Mouse (Mus musculus) kidney, postnatal 0 days (tissue): Measurements from ENCODE around the gene Mmp17. TPM values are rescaled to one million over a fixed set of nuclear protein-coding genes. Genes with fewer than 3 reads are reported as not detected.

Experiments used
- ATAC-seq: fragments of 200-750 bp; cut with Nextera tagmentation; replicated peaks from 2 replicates; pipeline ENCODE4 v1.8.0; 2017; ENCODE audit warnings: low read depth, moderate number of reproducible peaks, moderate TSS enrichment, moderate library complexity; ENCODE audit not compliant: low FRiP score
- DNase-seq: peaks from one replicate; pipeline ENCODE4 v3.0.0-alpha.2; 2016; ENCODE audit warnings: low spot score
- H3K27ac ChIP-seq: fragments of 300-500 bp; sonication (generic); 2 replicates; pipeline ENCODE4 v1.5.1; 2014; ENCODE audit warnings: mild to moderate bottlenecking
- H3K27me3 ChIP-seq: fragments of 300-500 bp; sonication (generic); 2 replicates; pipeline ENCODE4 v1.6.1; 2014; ENCODE audit warnings: low read length, mixed read lengths; ENCODE audit not compliant: insufficient read depth
- H3K36me3 ChIP-seq: fragments of 300-500 bp; sonication (generic); 2 replicates; pipeline ENCODE4 v1.6.1; 2014; ENCODE audit warnings: low read length, mixed read lengths; ENCODE audit not compliant: insufficient read depth
- H3K4me1 ChIP-seq: fragments of 300-500 bp; sonication (generic); replicated peaks from 2 replicates; pipeline ENCODE4 v1.6.1; 2014; ENCODE audit warnings: antibody characterized with exemption, low read length, mixed read lengths; ENCODE audit not compliant: insufficient read depth
- H3K4me2 ChIP-seq: fragments of 300-500 bp; sonication (generic); 2 replicates; pipeline ENCODE4 v1.6.1; 2014; ENCODE audit warnings: mild to moderate bottlenecking, low read length, moderate library complexity, mixed read lengths
- H3K4me3 ChIP-seq: fragments of 300-500 bp; sonication (generic); replicated peaks from 2 replicates; pipeline ENCODE4 v1.5.1; 2014; ENCODE audit warnings: low read depth, low read length
- H3K9ac ChIP-seq: fragments of 300-500 bp; sonication (generic); 2 replicates; pipeline ENCODE4 v1.6.1; 2014; ENCODE audit warnings: low read depth, low read length
- H3K9me3 ChIP-seq: fragments of 300-500 bp; sonication (generic); replicated peaks from 2 replicates; pipeline ENCODE4 v1.6.1; 2016; ENCODE audit warnings: low read length, inconsistent platforms, mixed read lengths
- CTCF ChIP-seq: IDR thresholded peaks from 2 replicates; pipeline ENCODE4 v1.5.1; 2016; ENCODE audit warnings: antibody characterized with exemption, low read depth, mild to moderate bottlenecking, moderate library complexity
- WGBS: fragments of 180-500 bp; shearing (Covaris S2); extraction: QIAGEN DNeasy Blood & Tissue Kit; methylation state at CpG from one replicate; pipeline ENCODE4 v1.1.7; 2014; 5-methylcytosine and 5-hydroxymethylcytosine counted together
- polyA plus RNA-seq: library from polyadenylated mRNA; unstranded; fragments of >200 nt; fragmentation: Nextera tagmentation; extraction: Ambion mirVana; gene quantifications from 2 replicates; pipeline ENCODE4 v1.2.1, GENCODE M21; 2015

Mmp17 gene
- polyA plus RNA-seq, 1 experiment from 2014 or later: 2.0 TPM

- H3K27ac ChIP-seq: 0 out of 2 replicates have a peak overlapping the region, but pooled peaks have one; percentile 11
- no peak for TF ChIP-seq CTCF
- H3K4me2 ChIP-seq: no peak overlapping the region
- no peaks in the 10 kb centered on the region for H3K9me3 ChIP-seq
- H3K36me3 ChIP-seq: peaks cover 74% of the 10 kb centered on the region
- H3K4me1 ChIP-seq: no peaks in the 10 kb centered on the region
- WGBS: 67% methylated on average over 9 of the region's 9 CpGs
- no peak overlapping the region for H3K9ac ChIP-seq
- DNase-seq (peak; percentile 45), ATAC-seq (no peak)
- no peaks in the 10 kb centered on the region for H3K27me3 ChIP-seq
- H3K4me3 ChIP-seq: no peak overlapping the region
These were observed 38.2 kb upstream of the Mmp17 start for GRCm38 (mm10) chr5:129545787-129546186.

- no peaks in the 10 kb centered on the region for H3K4me1 ChIP-seq
- H3K4me3 ChIP-seq: no peak overlapping the region
- no peak overlapping the region for H3K9ac ChIP-seq
- TF ChIP-seq CTCF: no peak
- H3K9me3 ChIP-seq: no peaks in the 10 kb centered on the region
- no peak for DNase-seq
- ATAC-seq: no peak
- WGBS: 89% methylated on average over 12 of the region's 12 CpGs
- no peak overlapping the region for H3K27ac ChIP-seq
- H3K36me3 ChIP-seq: peaks cover 85% of the 10 kb centered on the region
- H3K4me2 ChIP-seq: no peak overlapping the region
- no peaks in the 10 kb centered on the region for H3K27me3 ChIP-seq
These were observed 34.3 kb upstream of the Mmp17 start for GRCm38 (mm10) chr5:129549716-129550115.

- Histone ChIP-seq H3K9me3 (no peaks in the 10 kb centered on the region), H3K36me3 (peaks cover 90% of the 10 kb centered on the region), H3K9ac (no peak overlapping the region), H3K4me1 (no peaks in the 10 kb centered on the region), H3K27ac (no peak overlapping the region), H3K4me2 (no peak overlapping the region), H3K27me3 (no peaks in the 10 kb centered on the region), H3K4me3 (no peak overlapping the region)
- 97% methylated on average over 6 of the region's 6 CpGs for WGBS
- DNase-seq (no peak), ATAC-seq (no peak)
- TF ChIP-seq CTCF: no peak
These were observed 33.2 kb upstream of the Mmp17 start for GRCm38 (mm10) chr5:129550790-129551189.

GRCm38 (mm10) chr5:129551991-129552390, 32.0 kb upstream of the Mmp17 start:
- H3K27ac ChIP-seq: no peak overlapping the region
- H3K9me3 ChIP-seq: no peaks in the 10 kb centered on the region
- H3K36me3 ChIP-seq: peaks cover 83% of the 10 kb centered on the region
- H3K4me1 ChIP-seq: no peaks in the 10 kb centered on the region
- ATAC-seq: no peak
- no peak for DNase-seq
- H3K9ac ChIP-seq: no peak overlapping the region
- WGBS: 96% methylated on average over 2 of the region's 2 CpGs
- H3K4me2 ChIP-seq: no peak overlapping the region
- H3K27me3 ChIP-seq: no peaks in the 10 kb centered on the region
- H3K4me3 ChIP-seq: no peak overlapping the region
- no peak for TF ChIP-seq CTCF

- H3K4me1 ChIP-seq: no peaks in the 10 kb centered on the region
- ATAC-seq: no peak
- H3K4me3 ChIP-seq: no peak overlapping the region
- no peak overlapping the region for H3K4me2 ChIP-seq
- no peaks in the 10 kb centered on the region for H3K27me3 ChIP-seq
- H3K9ac ChIP-seq: no peak overlapping the region
- no peak for DNase-seq
- WGBS: 90% methylated on average over 6 of the region's 6 CpGs
- peaks cover 79% of the 10 kb centered on the region for H3K36me3 ChIP-seq
- no peaks in the 10 kb centered on the region for H3K9me3 ChIP-seq
- TF ChIP-seq CTCF: no peak
- no peak overlapping the region for H3K27ac ChIP-seq
These were observed 30.3 kb upstream of the Mmp17 start for GRCm38 (mm10) chr5:129553642-129554041.

DNA sequence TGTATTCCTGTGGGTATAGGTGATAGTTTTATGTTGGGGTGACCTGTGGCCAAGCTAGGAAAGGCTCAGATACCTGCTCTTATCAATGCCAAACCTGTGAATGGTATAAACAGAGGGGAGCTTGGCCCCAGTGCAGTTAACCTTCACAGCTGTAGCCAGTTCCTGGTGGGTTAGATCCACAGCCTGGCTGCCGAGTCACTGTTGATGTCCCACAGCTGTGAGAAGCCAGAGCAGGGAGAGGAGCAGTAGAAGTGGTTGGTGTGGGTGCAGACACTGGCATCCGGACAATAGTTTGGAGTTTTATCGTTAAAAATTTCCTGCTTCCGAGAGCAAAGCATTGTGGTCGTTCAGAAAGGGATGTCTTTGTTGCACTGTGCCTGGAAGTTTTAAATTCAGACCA, 25.4 kb upstream of the Mmp17 start:
- no peaks in the 10 kb centered on the region for H3K9me3 ChIP-seq
- no peak overlapping the region for H3K27ac ChIP-seq
- WGBS: 79% methylated on average over 5 of the region's 5 CpGs
- no peak for TF ChIP-seq CTCF
- DNase-seq (no peak), ATAC-seq (no peak)
- H3K4me2 ChIP-seq: no peak overlapping the region
- no peaks in the 10 kb centered on the region for H3K4me1 ChIP-seq
- H3K4me3 ChIP-seq: no peak overlapping the region
- no peaks in the 10 kb centered on the region for H3K27me3 ChIP-seq
- H3K9ac ChIP-seq: no peak overlapping the region
- peaks cover 73% of the 10 kb centered on the region for H3K36me3 ChIP-seq

- no peak for TF ChIP-seq CTCF
- DNase-seq (no peak), ATAC-seq (no peak)
- H3K27me3 ChIP-seq: no peaks in the 10 kb centered on the region
- no peak overlapping the region for H3K9ac ChIP-seq
- WGBS: 85% methylated on average over 11 of the region's 11 CpGs
- H3K27ac ChIP-seq: no peak overlapping the region
- no peak overlapping the region for H3K4me2 ChIP-seq
- H3K9me3 ChIP-seq: no peaks in the 10 kb centered on the region
- H3K36me3 ChIP-seq: peaks cover 71% of the 10 kb centered on the region
- H3K4me1 ChIP-seq: no peaks in the 10 kb centered on the region
- no peak overlapping the region for H3K4me3 ChIP-seq
These were observed 24.7 kb upstream of the Mmp17 start for GRCm38 (mm10) chr5:129559283-129559682.
